Mouse (Mus musculus): ENCODE measurements at regions not wholly inside any gene's neighbourhood (a gene's known extent, or its start where the extent isn't known, plus 50 kb on each side); places are given as distances from the start of the nearest gene placed in this dataset.
"Not testable (repeated sequence)": the region's sequence is repeated elsewhere in the genome, so short reads cannot be mapped to it uniquely, and the experiment has no call there.

GRCm38 (mm10) chr12:15124179-15124578 lies 692.5 kb downstream of the Trib2 start:
- in situ Hi-C loops (cut with MboI, MseI): no loop called here

- in situ Hi-C loops (cut with MboI, MseI): no loop called here
These were observed 694.0 kb downstream of the Trib2 start for GRCm38 (mm10) chr12:15122586-15123212.

- in situ Hi-C loops (cut with MboI, MseI): no loop called here
These were observed 701.2 kb downstream of the Trib2 start for GRCm38 (mm10) chr12:15115556-15115955.

- in situ Hi-C loops (cut with MboI, MseI): no loop called here
These were observed 701.9 kb downstream of the Trib2 start for GRCm38 (mm10) chr12:15114793-15115192.

- in situ Hi-C loops (cut with MboI, MseI): no loop called here
These were observed 705.7 kb downstream of the Trib2 start for GRCm38 (mm10) chr12:15111049-15111448.

GRCm38 (mm10) chr12:15104876-15105275 lies 711.8 kb downstream of the Trib2 start:
- in situ Hi-C loops (cut with MboI, MseI): no loop called here

GRCm38 (mm10) chr12:15078615-15079014 lies 738.1 kb downstream of the Trib2 start:
- in situ Hi-C loops (cut with MboI, MseI): no loop called here

- in situ Hi-C loops (cut with MboI, MseI): no loop called here
These were observed 752.4 kb downstream of the Trib2 start for GRCm38 (mm10) chr12:15064351-15064750.

GRCm38 (mm10) chr12:15051387-15051786 lies 765.3 kb downstream of the Trib2 start:
- in situ Hi-C loops (cut with MboI, MseI): no loop called here

- in situ Hi-C loops (cut with MboI, MseI): no loop called here
These were observed 773.5 kb downstream of the Trib2 start for GRCm38 (mm10) chr12:15043264-15043663.

- in situ Hi-C loops (cut with MboI, MseI): no loop called here
These were observed 805.6 kb downstream of the Trib2 start for GRCm38 (mm10) chr12:15011091-15011490.

- in situ Hi-C loops (cut with MboI, MseI): not testable (repeated sequence)
These were observed 814.3 kb downstream of the Trib2 start for GRCm38 (mm10) chr12:15002401-15002800.
